In genomic region chr12:54286911-54287819, GRCm38 (mm10) we compare ENCODE assay signal across 7 mouse cellular contexts.
DNase-seq lines count a peak whose midpoint lies in the region; ATAC-seq and TF ChIP-seq lines count a peak whose summit lies in the region.

No protein-coding gene starts in this region.

- DNase-seq in right cerebral cortex, postnatal 10 days (ENCODE audit: low spot score in 2 of 2): peak; percentile 29 to 44
- DNase-seq in right cerebral cortex, adult 2 months (ENCODE audit: low spot score in 2 of 2): no peak
- DNase-seq in heart, adult 2 months: peak; percentile 64 to 80
- DNase-seq in hindbrain, postnatal 0 days (ENCODE audit: low spot score): peak; percentile 85
- no peak for DNase-seq in ovary, postnatal 10 days (ENCODE audit: low spot score)
- no peak for DNase-seq in thymus, postnatal 0 days (ENCODE audit: low spot score)

- H3K27me3 ChIP-seq in heart, adult 2 months (ENCODE audit: control insufficient read depth, insufficient read depth, low read length): no peaks in the 10 kb centered on the region
- H3K27me3 ChIP-seq in hindbrain, postnatal 0 days (ENCODE audit: insufficient read depth, low read length): no peaks in the 10 kb centered on the region
- no peaks in the 10 kb centered on the region for H3K27me3 ChIP-seq in stomach, embryonic 15.5 days (replicated peaks)

- intact Hi-C loops in heart, adult 2 months (cut with DNase I): no loop called here

- H3K36me3 ChIP-seq in heart, adult 2 months (ENCODE audit: control insufficient read depth, insufficient read depth, low read length): no peaks in the 10 kb centered on the region
- H3K36me3 ChIP-seq in hindbrain, postnatal 0 days (ENCODE audit: insufficient read depth, low read length): no peaks in the 10 kb centered on the region
- no peaks in the 10 kb centered on the region for H3K36me3 ChIP-seq in stomach, embryonic 15.5 days

- peak; percentile 92 for ATAC-seq in hindbrain, postnatal 0 days
- ATAC-seq in stomach, embryonic 15.5 days (ENCODE audit: insufficient read depth, low FRiP score, low read depth): peak; percentile 69; the same call in 1 of the 2 replicates

- no peaks in the 10 kb centered on the region for H3K9me3 ChIP-seq in hindbrain, postnatal 0 days (ENCODE audit: low read length)
- no peaks in the 10 kb centered on the region for H3K9me3 ChIP-seq in stomach, embryonic 15.5 days

- TF ChIP-seq POLR2A in heart, adult 2 months (IDR thresholded peaks at IDR 0.05; ENCODE audit: insufficient read depth, low read depth, low read length): no peak

- no peaks in the 10 kb centered on the region for H3K79me2 ChIP-seq in heart, adult 2 months (replicated peaks; ENCODE audit: control insufficient read depth, insufficient read depth, low read length)

- H3K4me3 ChIP-seq in heart, adult 2 months: no peak overlapping the region
- no peak overlapping the region for H3K4me3 ChIP-seq in hindbrain, postnatal 0 days (ENCODE audit: low read length)
- H3K4me3 ChIP-seq in stomach, embryonic 15.5 days (replicated peaks): no peak overlapping the region

- H3K9ac ChIP-seq in heart, adult 2 months (ENCODE audit: low read depth, low read length): no peak overlapping the region
- H3K9ac ChIP-seq in hindbrain, postnatal 0 days (replicated peaks; ENCODE audit: low read length): no peak overlapping the region
- no peak overlapping the region for H3K9ac ChIP-seq in stomach, embryonic 15.5 days

- TF ChIP-seq EP300 in heart, adult 2 months (IDR thresholded peaks at IDR 0.05; ENCODE audit: insufficient read depth, low read depth, low read length): peak; percentile 56; the same call in 1 of the 2 replicates

- no peak overlapping the region for H3K4me2 ChIP-seq in hindbrain, postnatal 0 days (ENCODE audit: low read depth, low read length)
- H3K4me2 ChIP-seq in stomach, embryonic 15.5 days: no peak overlapping the region

- no peak for TF ChIP-seq CTCF in heart, adult 2 months (IDR thresholded peaks at IDR 0.05)
- no peak for TF ChIP-seq CTCF in hindbrain, postnatal 0 days (IDR thresholded peaks at IDR 0.05; ENCODE audit: low read depth)

- H3K27ac ChIP-seq in heart, adult 2 months: peak overlapping the region; percentile 65
- peak overlapping the region; percentile 12 for H3K27ac ChIP-seq in hindbrain, postnatal 0 days
- peak overlapping the region; percentile 27; the same call in 1 of the 2 replicates for H3K27ac ChIP-seq in stomach, embryonic 15.5 days

- 44% methylated on average over 16 of the region's 16 CpGs for WGBS in heart, adult 2 months
- 28% methylated on average over 16 of the region's 16 CpGs for WGBS in hindbrain, postnatal 0 days
- WGBS in stomach, embryonic 15.5 days: 52% methylated on average over 16 of the region's 16 CpGs

- peaks cover 13% of the 10 kb centered on the region for H3K4me1 ChIP-seq in heart, adult 2 months (ENCODE audit: control insufficient read depth, insufficient read depth, low read length)
- H3K4me1 ChIP-seq in hindbrain, postnatal 0 days (ENCODE audit: insufficient read depth, low read length): peaks cover 8% of the 10 kb centered on the region; the same call in 1 of the 2 replicates
- 0 out of 2 replicates have a peak, but pooled peaks cover 8% of the 10 kb centered on the region for H3K4me1 ChIP-seq in stomach, embryonic 15.5 days

Comparison
In these comparisons a context has a peak if more than half of its experiments do, and no peak if none do; other contexts are left out.
1. DNase-seq: peak in right cerebral cortex, postnatal 10 days (2 of 2), heart, adult 2 months (2 of 2) and hindbrain, postnatal 0 days (single experiment); none in right cerebral cortex, adult 2 months (0 of 2), ovary, postnatal 10 days (single experiment) and thymus, postnatal 0 days (single experiment).
2. H3K27ac ChIP-seq: peak in every context shown above with its lines; median percentile 65 in heart, adult 2 months; 27 in stomach, embryonic 15.5 days; 12 in hindbrain, postnatal 0 days.